Mouse (Mus musculus) E14TG2a.4 (cell line): ENCODE data around the gene Rfwd3.

ENCODE experiments used
- CTCF ChIP-seq: conservative IDR thresholded peaks from 2 replicates; pipeline ENCODE4 v1.5.1; 2014; ENCODE audit warnings: low read length
- POU5F1 ChIP-seq: IDR thresholded peaks from 2 replicates; pipeline ENCODE4 v1.6.1; 2014; ENCODE audit warnings: low read length, borderline replicate concordance

GRCm38 (mm10) chr8:111299363-111299820 is 630 bp downstream of the Rfwd3 start:
- TF ChIP-seq CTCF (no peak), POU5F1 (no peak)
